Mouse (Mus musculus) forelimb bud, embryonic 11.5 days (tissue): ENCODE measurements around the gene Porcn.

Experiments used
- DNase-seq: peaks from one replicate; pipeline ENCODE4 v3.0.0-alpha.2; 2012; ENCODE audit warnings: low read depth, low spot score

The Porcn gene

GRCm38 (mm10) chrX:8206015-8206693, at the start of gene Porcn:
TSS of gene Porcn (minus strand) at chrX:8206525.
- DNase-seq, result peak; percentile 64

GRCm38 (mm10) chrX:8255807-8256206, 49.5 kb upstream of the Porcn start:
- DNase-seq, result no peak

GRCm38 (mm10) chrX:8253711-8254110, 47.4 kb upstream of the Porcn start:
- no peak for DNase-seq

GRCm38 (mm10) chrX:8252334-8253285, 46.3 kb upstream of the Porcn start, which contains the start of gene Ftsj1:
TSS of gene Ftsj1 (minus strand) at chrX:8252406.
- peak; percentile 87 for DNase-seq

GRCm38 (mm10) chrX:8251789-8252333, 45.5 kb upstream of the Porcn start:
- no peak for DNase-seq

- DNase-seq, result no peak
Observed at GRCm38 (mm10) chrX:8248542-8249120, 42.3 kb upstream of the Porcn start.

GRCm38 (mm10) chrX:8247680-8248079, 41.4 kb upstream of the Porcn start:
- no peak for DNase-seq

GRCm38 (mm10) chrX:8238804-8239395, 32.6 kb upstream of the Porcn start:
- no peak for DNase-seq

GRCm38 (mm10) chrX:8236704-8237103, 30.4 kb upstream of the Porcn start:
- DNase-seq, result no peak

GRCm38 (mm10) chrX:8233602-8234001, 27.3 kb upstream of the Porcn start:
- DNase-seq, result no peak

- no peak for DNase-seq
Observed at GRCm38 (mm10) chrX:8230272-8230671, 23.9 kb upstream of the Porcn start.

GRCm38 (mm10) chrX:8223473-8223872, 17.1 kb upstream of the Porcn start:
- no peak for DNase-seq

GRCm38 (mm10) chrX:8222678-8223421, 16.5 kb upstream of the Porcn start:
- no peak for DNase-seq

GRCm38 (mm10) chrX:8222296-8222677, 16.0 kb upstream of the Porcn start:
- no peak for DNase-seq

- DNase-seq, result no peak
Observed at GRCm38 (mm10) chrX:8219651-8220050, 13.3 kb upstream of the Porcn start.

GRCm38 (mm10) chrX:8218114-8218513, 11.8 kb upstream of the Porcn start:
- no peak for DNase-seq

GRCm38 (mm10) chrX:8217383-8217782, 11.1 kb upstream of the Porcn start:
- DNase-seq, result no peak

GRCm38 (mm10) chrX:8211490-8212207, 5.3 kb upstream of the Porcn start:
- DNase-seq, result no peak

- DNase-seq, result no peak
Observed at GRCm38 (mm10) chrX:8209720-8210119, 3.4 kb upstream of the Porcn start.

GRCm38 (mm10) chrX:8207224-8207623, 899 bp upstream of the Porcn start:
- no peak for DNase-seq
